Mouse (Mus musculus) liver, adult (tissue): Measurements from ENCODE around the gene Muc2.

Source experiments
- GATA4 ChIP-seq: IDR thresholded peaks from 2 replicates; pipeline ENCODE4 v1.6.1; 2014; ENCODE audit warnings: mild to moderate bottlenecking, low read length; ENCODE audit not compliant: insufficient replicate concordance

Gene Muc2

GRCm38 (mm10) chr7:141690040-141690439, at the start of gene Muc2:
Gene Muc2 (plus strand): TSS chr7:141690340.
- TF ChIP-seq GATA4: no peak

DNA sequence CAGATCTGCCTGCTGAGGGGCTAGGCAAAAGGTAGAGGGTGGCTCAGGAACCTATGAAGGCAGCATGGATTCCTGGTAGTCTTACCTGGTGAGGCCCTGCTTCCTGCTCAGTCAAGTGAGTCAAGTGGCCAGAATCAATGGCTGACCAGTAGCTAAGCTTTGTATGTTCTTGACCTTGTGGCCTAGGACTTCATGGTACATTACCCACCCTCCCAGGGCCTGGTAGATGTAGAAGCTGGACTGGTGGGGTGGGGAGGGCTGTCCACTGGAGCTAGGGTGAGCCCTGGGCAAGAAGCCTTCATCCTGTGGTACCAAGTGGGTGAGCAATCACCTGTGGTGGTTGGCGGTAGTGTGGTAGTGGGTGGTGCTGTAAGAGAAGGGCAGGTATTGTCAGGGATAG, 47.8 kb upstream of the Muc2 start:
- TF ChIP-seq GATA4: no peak

GRCm38 (mm10) chr7:141643160-141643559, 47.0 kb upstream of the Muc2 start:
- no peak for TF ChIP-seq GATA4

DNA sequence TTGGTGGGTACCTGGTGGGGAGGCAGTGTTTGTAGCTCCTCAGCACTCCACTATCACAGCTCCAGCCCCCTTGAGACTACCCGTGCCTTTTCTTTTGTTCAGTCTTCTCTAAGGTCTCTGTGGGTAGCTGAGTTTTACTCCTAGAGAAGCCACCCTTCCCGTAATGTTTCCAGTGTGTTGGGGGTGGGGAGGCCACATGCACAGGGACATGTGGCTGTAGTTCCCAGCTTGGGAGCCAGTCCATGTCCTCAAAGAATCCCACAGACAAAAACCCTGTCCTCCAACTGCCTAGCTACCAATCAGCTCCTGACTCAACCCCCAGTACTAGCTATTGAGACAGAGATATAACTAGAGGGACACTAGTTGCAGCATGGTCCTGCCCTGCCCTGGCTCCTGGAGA, 43.1 kb upstream of the Muc2 start:
- TF ChIP-seq GATA4: no peak

DNA sequence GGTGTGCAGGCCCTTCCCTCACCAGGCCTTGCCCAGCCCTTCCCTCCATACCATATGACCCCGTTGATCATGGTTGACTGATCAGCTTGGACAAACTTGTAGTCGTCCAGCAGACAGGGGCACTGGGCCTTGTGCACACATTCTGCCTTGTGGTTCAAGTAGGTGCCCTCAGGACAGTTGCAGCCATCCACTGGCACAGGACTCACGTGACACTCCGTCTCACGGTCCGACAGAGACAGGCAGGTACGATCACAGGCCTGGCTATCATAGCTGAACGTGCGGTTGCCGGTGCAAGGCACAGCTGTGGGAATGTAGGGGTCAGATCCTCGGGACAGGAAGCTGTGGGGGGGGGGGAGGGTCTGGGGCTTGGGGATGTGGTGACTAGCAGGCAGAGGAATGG, 42.3 kb upstream of the Muc2 start:
- TF ChIP-seq GATA4: no peak

- no peak for TF ChIP-seq GATA4
Measured at GRCm38 (mm10) chr7:141652191-141652590, 37.9 kb upstream of the Muc2 start.

DNA sequence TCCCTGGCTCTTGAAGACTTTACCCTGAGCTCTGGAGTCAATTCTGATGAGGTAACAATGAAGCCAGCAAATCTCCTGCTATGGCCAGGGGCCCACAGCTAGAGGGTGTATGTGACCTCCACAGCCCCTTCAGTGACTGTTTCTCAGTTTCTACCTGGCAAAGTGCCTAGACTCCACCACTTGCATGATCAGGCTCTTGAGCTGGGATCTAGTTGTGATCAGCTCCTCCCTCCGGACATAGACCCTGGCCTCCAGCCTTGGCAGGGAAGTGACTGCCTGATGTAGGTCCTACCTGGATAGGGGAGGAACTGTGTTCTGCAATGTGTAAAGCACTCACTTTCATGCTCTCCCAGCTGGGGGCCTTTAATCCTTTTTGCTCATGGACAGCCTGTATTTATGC, 29.8 kb upstream of the Muc2 start:
- no peak for TF ChIP-seq GATA4

DNA sequence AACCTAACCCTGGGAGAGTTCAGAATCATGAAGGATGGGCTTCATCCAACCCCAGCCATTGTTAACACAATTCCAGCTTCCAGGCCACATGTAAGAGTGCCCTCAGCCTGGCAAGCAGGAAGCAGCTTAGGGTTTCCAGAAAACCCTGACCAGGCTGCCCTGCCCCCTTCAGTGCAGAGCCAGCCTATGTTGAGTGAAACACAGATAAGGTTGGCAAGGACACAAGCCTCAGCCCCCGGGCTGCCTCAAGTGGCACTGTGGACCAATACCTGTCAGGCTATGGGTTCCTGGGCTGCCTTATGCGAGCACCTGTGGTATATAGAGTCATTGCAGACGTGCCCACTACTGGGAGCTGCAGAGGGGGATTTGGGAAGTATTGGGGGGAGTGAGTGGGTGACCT, 28.7 kb upstream of the Muc2 start:
- no peak for TF ChIP-seq GATA4

DNA sequence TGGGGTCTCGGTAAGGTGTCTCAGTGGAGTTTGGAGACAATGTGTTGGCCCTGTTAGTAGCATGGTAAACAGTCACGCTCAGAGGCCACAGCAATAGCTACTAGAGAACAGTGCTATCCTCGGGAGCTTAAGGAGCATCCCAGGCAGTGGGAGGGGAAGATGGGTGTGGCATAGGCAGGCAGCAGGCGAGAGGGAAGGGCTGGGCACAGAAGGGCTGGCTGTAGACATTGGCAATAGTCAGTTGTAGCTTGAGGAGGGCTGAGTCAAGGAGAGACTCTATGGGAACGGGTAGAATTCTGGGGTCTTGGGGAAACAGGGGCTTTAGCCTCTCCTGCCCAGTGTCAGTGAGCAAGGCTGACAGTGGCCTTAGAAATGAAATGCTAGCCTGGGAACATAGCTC, 27.9 kb upstream of the Muc2 start:
- TF ChIP-seq GATA4: no peak

GRCm38 (mm10) chr7:141666190-141666589, 23.9 kb upstream of the Muc2 start:
- TF ChIP-seq GATA4: no peak

GRCm38 (mm10) chr7:141670999-141671398, 19.1 kb upstream of the Muc2 start:
- no peak for TF ChIP-seq GATA4

- TF ChIP-seq GATA4: no peak
Measured at GRCm38 (mm10) chr7:141671626-141672291, 18.4 kb upstream of the Muc2 start.

DNA sequence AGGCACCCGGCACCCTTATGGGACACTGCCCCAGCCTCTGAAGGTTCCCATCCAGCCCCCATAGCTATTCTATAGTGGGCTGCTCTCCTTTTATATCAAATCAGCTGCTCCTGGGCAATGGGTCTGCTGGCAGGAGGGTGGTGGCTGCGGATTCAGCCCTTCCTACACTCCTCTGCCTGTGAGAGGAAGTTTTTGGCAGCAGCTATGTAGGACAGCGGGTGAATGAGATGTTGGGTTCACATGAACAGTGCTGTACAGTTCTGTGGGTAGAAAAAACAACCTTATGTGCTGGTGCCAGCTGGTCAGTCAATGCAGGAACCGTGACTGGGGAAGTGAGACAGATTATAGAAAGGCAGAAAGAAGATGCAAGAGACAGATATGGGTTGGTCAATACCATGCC, 11.2 kb upstream of the Muc2 start:
- no peak for TF ChIP-seq GATA4

GRCm38 (mm10) chr7:141687330-141687729, 2.8 kb upstream of the Muc2 start:
- no peak for TF ChIP-seq GATA4

DNA sequence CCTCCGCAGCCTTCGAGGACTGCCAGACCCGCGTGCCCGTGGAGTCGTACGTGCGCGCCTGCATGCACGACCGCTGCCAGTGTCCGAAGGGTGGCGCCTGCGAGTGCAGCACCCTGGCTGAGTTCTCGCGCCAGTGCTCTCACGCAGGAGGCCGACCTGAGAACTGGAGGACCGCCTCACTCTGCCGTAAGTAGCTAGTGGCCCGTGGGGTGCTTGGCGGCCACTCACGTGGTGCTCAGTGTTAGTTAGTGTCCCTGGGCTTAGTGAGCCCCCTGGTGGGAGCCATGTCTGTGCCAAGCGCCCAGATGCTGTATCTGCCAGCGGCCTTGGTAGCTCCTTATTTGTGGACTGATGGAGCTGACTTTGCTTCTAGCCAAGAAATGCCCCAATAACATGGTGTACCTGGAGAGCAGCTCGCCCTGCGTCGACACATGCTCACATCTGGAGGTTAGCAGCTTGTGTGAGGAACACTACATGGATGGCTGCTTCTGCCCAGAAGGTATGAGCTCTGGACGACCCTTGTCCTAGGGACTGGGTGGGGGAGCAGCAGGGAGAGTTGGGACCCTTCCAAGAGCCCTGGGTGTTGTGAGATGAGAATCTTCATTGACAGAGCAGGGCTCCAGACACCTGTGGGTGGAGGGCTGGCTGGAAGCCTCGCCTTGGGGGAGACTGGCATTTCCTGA, 3.6 kb downstream of the Muc2 start:
- no peak for TF ChIP-seq GATA4

DNA sequence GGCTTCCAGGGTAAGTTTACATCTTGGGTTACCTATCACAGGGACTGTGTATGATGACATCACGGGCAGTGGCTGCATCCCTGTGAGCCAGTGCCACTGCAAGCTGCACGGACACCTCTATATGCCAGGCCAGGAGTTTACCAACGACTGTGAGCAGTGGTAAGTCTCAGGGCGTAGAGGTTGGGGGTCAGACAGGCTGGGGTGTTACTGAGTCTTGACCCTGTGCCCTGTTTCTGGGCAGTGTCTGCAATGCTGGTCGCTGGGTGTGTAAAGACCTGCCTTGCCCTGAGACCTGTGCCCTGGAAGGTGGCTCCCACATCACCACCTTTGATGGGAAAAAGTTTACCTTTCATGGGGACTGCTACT, 4.1 kb downstream of the Muc2 start:
- no peak for TF ChIP-seq GATA4

DNA sequence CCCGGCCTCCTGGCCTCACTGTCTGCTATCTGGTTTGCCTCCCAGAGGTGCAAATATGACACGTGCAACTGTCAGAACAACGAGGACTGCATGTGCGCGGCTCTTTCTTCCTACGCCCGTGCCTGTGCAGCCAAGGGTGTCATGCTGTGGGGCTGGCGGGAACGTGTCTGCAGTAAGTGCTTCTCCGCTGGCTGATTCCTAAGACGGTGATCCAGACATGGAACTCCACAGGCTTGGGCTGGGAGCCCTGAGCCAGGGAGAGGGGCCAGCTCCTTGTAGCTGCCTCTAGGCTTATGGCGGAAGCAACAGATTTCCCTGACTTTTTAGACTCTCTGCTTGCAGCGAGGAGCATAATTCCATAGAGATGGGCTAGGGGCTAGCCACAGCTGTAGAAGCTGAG, 6.4 kb downstream of the Muc2 start:
- TF ChIP-seq GATA4: no peak

DNA sequence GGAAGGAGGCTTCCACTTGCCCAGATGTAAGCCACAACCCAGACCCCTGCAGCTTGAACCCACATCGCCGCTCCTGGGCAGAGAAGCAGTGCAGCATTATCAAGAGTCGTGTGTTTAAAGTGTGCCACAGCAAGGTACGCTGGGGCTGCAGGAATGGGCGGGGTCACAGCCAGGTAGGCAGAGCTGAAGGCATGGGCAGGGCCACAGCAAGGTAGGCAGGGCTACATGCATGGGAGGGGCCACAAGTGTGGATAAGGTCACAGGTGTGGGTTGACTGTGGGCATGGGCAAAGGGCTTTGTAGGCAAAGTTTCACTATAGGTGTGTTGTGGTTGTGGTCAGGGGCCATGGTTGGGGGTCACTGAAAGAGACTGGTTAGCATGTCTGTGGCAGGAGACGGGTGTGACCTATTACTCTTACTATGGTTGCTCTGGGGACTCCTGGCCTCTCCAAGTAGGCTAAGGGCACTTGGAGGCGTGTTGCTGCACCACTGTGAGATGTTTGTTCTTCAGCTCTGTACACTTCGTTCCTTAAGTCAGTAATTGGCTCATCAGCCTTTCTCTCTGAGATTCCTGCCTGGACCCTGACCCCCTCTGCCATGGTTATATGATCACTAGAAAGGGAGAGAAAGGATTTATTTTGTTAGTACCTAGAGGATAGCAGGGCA, 9.5 kb downstream of the Muc2 start:
- TF ChIP-seq GATA4: no peak
